Mouse (Mus musculus) liver, adult 2 months (tissue): ENCODE results near the gene Bmp6. TPM values are rescaled to one million over a fixed set of nuclear protein-coding genes. Genes with fewer than 3 reads are reported as not detected.

Experiments
- DNase-seq: peaks from one replicate; pipeline ENCODE4 v3.0.0-alpha.2; 2011; ENCODE audit warnings: low read depth, low spot score; ENCODE audit errors: extremely low read depth
- H3K27ac ChIP-seq: fragments of 200-500 bp; replicated peaks from 2 replicates; pipeline ENCODE4 v1.5.1; 2012; ENCODE audit warnings: low read depth, mild to moderate bottlenecking, control low read depth, inconsistent platforms, low read length; ENCODE audit not compliant: insufficient read depth
- H3K27me3 ChIP-seq: fragments of 200-500 bp; 2 replicates; pipeline ENCODE4 v1.6.1; 2012; ENCODE audit warnings: mild to moderate bottlenecking, moderate library complexity, low read length, inconsistent platforms; ENCODE audit not compliant: control insufficient read depth, insufficient read depth
- H3K36me3 ChIP-seq: fragments of 200-500 bp; 2 replicates; pipeline ENCODE4 v1.6.1; 2012; ENCODE audit warnings: low read length, inconsistent platforms; ENCODE audit not compliant: control insufficient read depth, insufficient read depth
- H3K4me1 ChIP-seq: fragments of 200-500 bp; 2 replicates; pipeline ENCODE4 v1.6.1; 2011; ENCODE audit warnings: low read length; ENCODE audit not compliant: control insufficient read depth, insufficient read depth
- H3K4me3 ChIP-seq: fragments of 200-500 bp; 2 replicates; pipeline ENCODE4 v1.5.1; 2011; ENCODE audit warnings: low read depth, mild to moderate bottlenecking, control low read depth, low read length, moderate library complexity; ENCODE audit not compliant: insufficient read depth
- H3K79me2 ChIP-seq: fragments of 200-500 bp; 2 replicates; pipeline ENCODE4 v1.6.1; 2012; ENCODE audit warnings: inconsistent platforms, mild to moderate bottlenecking, low read length, moderate library complexity; ENCODE audit not compliant: control insufficient read depth, insufficient read depth
- H3K9ac ChIP-seq: fragments of 200-500 bp; 2 replicates; pipeline ENCODE4 v1.6.1; 2012; ENCODE audit warnings: low read depth, mild to moderate bottlenecking, control low read depth, inconsistent platforms, low read length
- CTCF ChIP-seq: fragments of 200-500 bp; IDR thresholded peaks from 2 replicates; pipeline ENCODE4 v1.5.1; 2011; ENCODE audit warnings: low read depth, low read length, control low read depth
- POLR2A ChIP-seq: fragments of 200-500 bp; IDR thresholded peaks from 2 replicates; pipeline ENCODE4 v1.6.1; 2011; ENCODE audit warnings: low read length, control low read depth; ENCODE audit not compliant: insufficient read depth; ENCODE audit errors: extremely low read depth
- WGBS: fragments of 180-500 bp; shearing (Covaris S2); methylation state at CpG from one replicate; pipeline ENCODE4 v1.1.7; 2018; 5-methylcytosine and 5-hydroxymethylcytosine counted together
- polyA plus RNA-seq: library from polyadenylated mRNA; depleted of rRNA; stranded (reverse); fragments of >200 nt; gene quantifications from 2 replicates; pipeline ENCODE4 v1.2.3, GENCODE M21; 2012
- total RNA-seq: library from RNA; depleted of rRNA; stranded (reverse); fragments of >200 nt; gene quantifications from 2 replicates; pipeline ENCODE4 v1.2.3, GENCODE M21; 2014

The Bmp6 gene
- total and polyA plus RNA-seq, 2 experiments: 2.6 to 2.9 TPM

DNA sequence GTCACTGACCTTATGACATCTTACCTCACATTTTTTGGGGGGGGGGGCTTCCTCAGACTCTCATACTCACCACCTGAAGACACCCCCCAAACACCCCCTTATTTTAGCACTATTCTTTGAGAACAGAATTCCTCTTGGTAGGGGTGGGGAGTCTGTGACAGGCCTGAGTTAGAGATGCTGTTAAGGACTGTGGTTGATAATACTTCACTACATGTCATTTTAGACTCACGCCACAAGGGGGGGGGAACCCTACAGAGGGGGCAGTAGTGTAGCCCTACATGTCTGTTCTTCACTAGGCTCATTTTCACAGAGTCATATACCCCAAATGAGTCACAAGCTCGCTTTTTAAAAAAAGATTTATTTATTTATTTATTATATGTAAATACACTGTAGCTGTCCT is 1.7 kb upstream of the Bmp6 start:
- no peak for TF ChIP-seq POLR2A
- no peak for TF ChIP-seq CTCF
- peaks cover 19% of the 10 kb centered on the region for H3K27me3 ChIP-seq
- 67% methylated on average over 2 of the region's 2 CpGs for WGBS

DNA sequence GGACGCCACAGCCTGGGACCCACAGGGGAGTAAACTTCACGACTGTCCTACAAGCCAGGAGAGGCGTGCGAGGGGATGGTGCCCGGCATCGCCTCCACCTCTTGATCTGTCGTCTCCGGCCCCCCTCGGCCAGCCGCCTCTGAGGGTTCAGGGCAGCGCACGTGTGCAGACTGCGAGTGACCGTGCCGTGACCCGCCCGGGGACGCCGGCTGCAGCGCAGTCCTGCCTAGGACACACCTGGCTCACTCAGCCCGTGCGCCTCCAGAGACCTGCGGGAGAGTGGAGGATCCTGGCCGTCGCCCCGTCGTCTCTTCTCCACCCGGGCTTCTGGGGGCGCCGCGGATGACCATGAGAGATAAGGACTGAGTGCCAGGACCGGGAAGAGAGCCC is 519 bp downstream of the Bmp6 start:
- Histone ChIP-seq H3K27me3 (peaks cover 19% of the 10 kb centered on the region), H3K36me3 (no peaks in the 10 kb centered on the region), H3K79me2 (no peaks in the 10 kb centered on the region), H3K9ac (peak overlapping the region; percentile 73), H3K27ac (no peak overlapping the region), H3K4me1 (no peaks in the 10 kb centered on the region; the same call in 1 of the 2 replicates), H3K4me3 (peak overlapping the region; percentile 53)
- no peak for DNase-seq
- no peak for TF ChIP-seq CTCF
- TF ChIP-seq POLR2A: no peak
- under 1% methylated on average over 32 of the region's 32 CpGs for WGBS

More for the DNA sequence above, 1.7 kb upstream of the Bmp6 start:
- no peak overlapping the region for H3K4me3 ChIP-seq
- no peaks in the 10 kb centered on the region; the same call in 1 of the 2 replicates for H3K4me1 ChIP-seq
- H3K36me3 ChIP-seq: no peaks in the 10 kb centered on the region
- no peak for DNase-seq
- no peak overlapping the region for H3K9ac ChIP-seq
- H3K27ac ChIP-seq: no peak overlapping the region
- H3K79me2 ChIP-seq: no peaks in the 10 kb centered on the region

DNA sequence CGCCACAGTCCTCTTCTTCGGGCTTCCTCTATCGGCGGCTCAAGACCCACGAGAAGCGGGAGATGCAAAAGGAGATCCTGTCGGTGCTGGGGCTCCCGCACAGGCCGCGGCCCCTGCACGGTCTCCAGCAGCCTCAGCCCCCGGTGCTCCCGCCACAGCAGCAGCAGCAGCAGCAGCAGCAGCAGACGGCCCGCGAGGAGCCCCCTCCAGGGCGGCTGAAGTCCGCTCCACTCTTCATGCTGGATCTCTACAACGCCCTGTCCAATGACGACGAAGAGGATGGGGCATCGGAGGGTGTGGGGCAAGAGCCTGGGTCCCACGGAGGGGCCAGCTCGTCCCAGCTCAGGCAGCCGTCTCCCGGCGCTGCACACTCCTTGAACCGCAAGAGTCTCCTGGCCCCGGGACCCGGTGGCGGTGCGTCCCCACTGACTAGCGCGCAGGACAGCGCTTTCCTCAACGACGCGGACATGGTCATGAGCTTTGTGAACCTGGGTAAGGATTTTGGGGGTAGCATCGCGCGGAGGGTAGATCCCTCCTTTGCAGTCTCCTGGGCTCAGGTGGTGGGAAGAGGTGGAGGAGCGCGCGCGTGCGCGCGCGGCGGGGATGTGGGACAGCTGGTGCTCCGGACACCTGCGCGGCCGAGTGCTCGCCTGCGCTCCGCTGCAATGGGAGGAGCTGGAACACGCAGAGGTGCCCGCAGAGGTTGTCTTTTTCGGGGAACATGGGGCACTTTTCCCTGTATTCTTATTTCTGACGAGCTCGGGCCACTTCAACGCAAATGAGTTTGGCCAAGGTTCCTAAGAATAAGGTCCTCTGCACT is 1.4 kb downstream of the Bmp6 start:
- 3% methylated on average over 62 of the region's 63 CpGs for whole genome bisulfite sequencing
- H3K27me3 ChIP-seq: peaks cover 19% of the 10 kb centered on the region
- DNase-seq: no peak
- peak overlapping the region; percentile 53 for H3K4me3 ChIP-seq
- peak overlapping the region; percentile 73 for H3K9ac ChIP-seq
- H3K4me1 ChIP-seq: peaks cover 3% of the 10 kb centered on the region
- no peaks in the 10 kb centered on the region for H3K36me3 ChIP-seq
- no peak for TF ChIP-seq CTCF
- H3K27ac ChIP-seq: no peak overlapping the region
- H3K79me2 ChIP-seq: no peaks in the 10 kb centered on the region

DNA sequence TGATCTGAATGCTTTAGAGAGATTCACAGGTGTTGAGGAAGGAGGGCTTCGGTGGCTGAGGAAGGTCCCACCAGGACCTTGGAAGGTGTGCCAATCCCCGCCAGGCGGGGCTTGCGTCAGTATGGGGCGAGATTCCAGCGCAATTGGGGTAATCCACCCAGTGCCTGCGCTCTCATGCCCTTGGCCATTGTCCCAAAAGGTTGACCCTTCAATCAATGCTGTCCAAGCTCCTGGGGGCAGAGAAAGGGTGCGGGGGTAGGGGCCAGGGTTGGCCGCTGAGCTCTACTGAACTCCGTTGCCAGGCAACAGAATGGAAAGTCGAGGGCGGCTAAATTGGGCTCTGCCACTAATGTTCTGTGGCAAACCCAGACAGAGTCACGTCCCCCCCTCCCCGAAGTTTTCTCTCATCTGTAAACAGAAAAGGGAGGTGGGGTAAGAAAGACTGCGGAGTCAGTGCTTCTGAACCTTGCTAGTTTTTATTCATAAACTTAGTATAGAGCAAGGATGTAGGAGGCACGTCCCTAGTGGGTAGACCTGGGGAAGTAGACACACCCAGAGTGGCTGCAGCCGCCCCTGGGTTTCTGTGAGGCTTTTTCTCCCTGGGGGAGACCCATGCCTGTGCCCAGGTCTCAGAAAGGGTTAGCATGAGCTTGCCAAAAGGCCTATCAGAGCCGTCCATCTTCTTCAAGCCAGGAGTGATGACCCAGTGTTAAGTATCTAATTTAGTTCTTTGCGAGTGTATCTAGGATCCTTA is 2.3 kb downstream of the Bmp6 start:
- TF ChIP-seq CTCF (no peak), POLR2A (no peak)
- peak overlapping the region; percentile 49 for H3K9ac ChIP-seq
- DNase-seq: no peak
- H3K4me1 ChIP-seq: peaks cover 7% of the 10 kb centered on the region
- no peaks in the 10 kb centered on the region for H3K36me3 ChIP-seq
- 26% methylated on average over 19 of the region's 19 CpGs for WGBS
- H3K4me3 ChIP-seq: peak overlapping the region; percentile 53
- no peaks in the 10 kb centered on the region for H3K79me2 ChIP-seq
- H3K27me3 ChIP-seq: peaks cover 19% of the 10 kb centered on the region
- no peak overlapping the region for H3K27ac ChIP-seq

DNA sequence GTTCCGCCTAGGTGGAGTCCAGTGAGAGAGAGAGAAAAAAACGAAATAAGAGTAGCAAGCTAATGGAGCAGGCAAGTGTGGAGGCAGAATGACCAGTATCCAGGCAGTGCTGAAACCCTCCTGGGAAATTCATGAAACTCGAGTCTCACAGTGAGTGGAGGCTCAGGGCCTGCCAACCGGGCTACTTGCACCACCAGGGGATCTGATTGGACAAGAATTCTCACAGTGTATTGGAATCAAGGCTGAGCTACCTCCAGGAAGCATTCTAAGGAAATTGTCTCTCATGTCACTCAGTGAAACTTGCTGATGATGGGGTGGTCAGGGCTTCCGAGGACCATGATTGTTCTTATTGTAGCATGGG is 2.8 kb downstream of the Bmp6 start:
- WGBS: 67% methylated on average over 5 of the region's 5 CpGs
- H3K9ac ChIP-seq: no peak overlapping the region

More for the DNA sequence above, 2.8 kb downstream of the Bmp6 start:
- peaks cover 9% of the 10 kb centered on the region for H3K4me1 ChIP-seq
- H3K36me3 ChIP-seq: no peaks in the 10 kb centered on the region
- no peak for TF ChIP-seq CTCF
- TF ChIP-seq POLR2A: no peak
- H3K27ac ChIP-seq: no peak overlapping the region
- DNase-seq: no peak
- H3K79me2 ChIP-seq: no peaks in the 10 kb centered on the region
- peak overlapping the region; percentile 16; the same call in 1 of the 2 replicates for H3K4me3 ChIP-seq
- H3K27me3 ChIP-seq: peaks cover 19% of the 10 kb centered on the region
